Mouse (Mus musculus) ES-Bruce4 (cell line): ENCODE results near the gene B430305J03Rik. TPM values are rescaled to one million over a fixed set of nuclear protein-coding genes. Genes with fewer than 3 reads are reported as not detected.
A peak's percentile ranks its signal among the peaks of the same experiment; 100 is the strongest.

Experiments used
- H3K27ac ChIP-seq: 2 replicates; pipeline ENCODE4 v1.5.1; 2012; ENCODE audit warnings: low read length, inconsistent platforms; ENCODE audit not compliant: insufficient read depth
- H3K27me3 ChIP-seq: 2 replicates; pipeline ENCODE4 v1.6.1; 2012; ENCODE audit warnings: mild to moderate bottlenecking, low read length, inconsistent platforms; ENCODE audit not compliant: control insufficient read depth, poor library complexity, insufficient read depth, severe bottlenecking
- H3K36me3 ChIP-seq: 2 replicates; pipeline ENCODE4 v1.6.1; 2012; ENCODE audit warnings: inconsistent platforms, mild to moderate bottlenecking, low read length, moderate library complexity; ENCODE audit not compliant: control insufficient read depth, poor library complexity, insufficient read depth, severe bottlenecking
- H3K4me1 ChIP-seq: one replicate; pipeline ENCODE4 v1.8.1; 2011; ENCODE audit warnings: low read length; ENCODE audit not compliant: control insufficient read depth, insufficient read depth
- H3K4me3 ChIP-seq: 2 replicates; pipeline ENCODE4 v1.5.1; 2011; ENCODE audit warnings: low read depth, mild to moderate bottlenecking, low read length
- H3K9ac ChIP-seq: 2 replicates; pipeline ENCODE4 v1.6.1; 2012; ENCODE audit warnings: low read depth, mild to moderate bottlenecking, inconsistent platforms; ENCODE audit not compliant: poor library complexity, severe bottlenecking
- H3K9me3 ChIP-seq: replicated peaks from 2 replicates; pipeline ENCODE4 v1.6.1; 2012; ENCODE audit warnings: mild to moderate bottlenecking, low read length, inconsistent platforms; ENCODE audit not compliant: control insufficient read depth, poor library complexity, insufficient read depth, severe bottlenecking
- CTCF ChIP-seq: IDR thresholded peaks from one replicate; pipeline ENCODE4 v1.8.1; 2011; ENCODE audit warnings: low read depth, low read length
- EP300 ChIP-seq: IDR thresholded peaks from 2 replicates; pipeline ENCODE4 v1.6.1; 2011; ENCODE audit warnings: low read depth, low read length; ENCODE audit not compliant: insufficient read depth
- POLR2A ChIP-seq: IDR thresholded peaks from one replicate; pipeline ENCODE4 v1.8.1; 2011; ENCODE audit warnings: low read length; ENCODE audit not compliant: insufficient read depth
- polyA plus RNA-seq: library from polyadenylated mRNA; stranded (reverse); fragments of >200 nt; gene quantifications from 2 replicates; pipeline ENCODE4 v1.2.4, GENCODE M21; 2011; ENCODE audit warnings: low read depth; ENCODE audit not compliant: missing spikeins, insufficient read depth, insufficient read length

Gene B430305J03Rik
- polyA plus RNA-seq = 0.47 and 0.70 TPM in 2 replicates

DNA sequence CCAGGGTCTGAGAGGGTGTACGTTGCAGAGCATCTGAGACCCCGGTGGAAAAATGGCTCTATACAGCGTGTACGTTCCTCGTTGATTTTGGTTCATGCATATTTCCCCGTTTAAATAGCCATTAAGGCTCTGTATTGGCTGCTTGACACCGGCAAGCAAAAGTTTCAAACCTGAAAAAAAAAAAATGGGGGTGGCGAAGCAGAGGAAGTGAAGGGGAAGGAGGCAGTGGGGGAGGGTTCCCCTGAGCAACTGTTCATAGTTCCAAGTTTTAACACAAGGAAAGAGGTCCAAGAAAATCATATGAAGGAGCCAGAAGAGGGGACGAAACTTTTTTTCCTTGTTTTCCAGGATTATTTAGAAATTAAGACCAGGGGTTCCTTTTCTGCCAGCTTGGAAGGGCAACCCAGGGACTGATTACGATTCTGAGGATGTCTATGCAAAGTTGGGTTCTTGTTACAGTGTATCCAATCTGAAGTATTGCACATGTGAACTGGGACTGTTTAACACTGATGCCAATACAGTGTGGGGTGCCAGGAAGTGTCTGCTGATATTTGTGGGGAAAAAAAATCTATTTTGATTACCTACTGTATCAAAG lies at the start of gene B430305J03Rik:
B430305J03Rik (minus strand) TSS at position 173 of the 595 bp plus-strand sequence.
- H3K27me3 ChIP-seq = no peaks in the 10 kb centered on the region
- peak within 1 kb of the TSS; percentile 92 for H3K4me3 ChIP-seq
- H3K27ac ChIP-seq = no peak within 1 kb of the TSS
- no peaks in the 10 kb centered on the region for H3K36me3 ChIP-seq
- H3K9ac ChIP-seq = peak within 1 kb of the TSS; percentile 91
- H3K4me1 ChIP-seq = peaks cover 1% of the 10 kb centered on the region
- TF ChIP-seq POLR2A = no peak
- TF ChIP-seq EP300 = no peak
- no peak for TF ChIP-seq CTCF
- H3K9me3 ChIP-seq = no peaks in the 10 kb centered on the region

DNA sequence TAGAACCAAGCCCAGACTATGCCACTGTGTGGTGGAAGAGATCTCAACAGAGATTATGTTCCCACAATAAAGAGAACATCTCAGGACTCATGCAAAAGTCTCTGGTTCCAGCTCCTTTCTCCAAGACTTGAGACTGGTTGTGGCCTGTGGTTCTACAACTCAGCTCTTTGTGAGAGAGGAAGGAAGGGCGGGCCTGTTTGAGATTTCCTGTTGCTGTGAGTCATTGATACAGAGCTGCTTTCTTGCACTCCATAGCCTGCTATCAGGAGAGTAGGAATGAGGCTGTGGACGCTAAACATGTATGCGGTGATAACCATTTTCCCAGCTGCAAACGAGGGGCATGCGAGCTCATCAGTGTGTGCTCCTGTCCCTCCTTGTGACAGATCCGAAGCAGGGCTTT lies 43.9 kb upstream of the B430305J03Rik start:
- Histone ChIP-seq H3K4me3 (no peak overlapping the region), H3K36me3 (no peaks in the 10 kb centered on the region), H3K9ac (no peak overlapping the region), H3K27me3 (no peaks in the 10 kb centered on the region), H3K4me1 (no peaks in the 10 kb centered on the region), H3K27ac (no peak overlapping the region), H3K9me3 (no peaks in the 10 kb centered on the region)
- no peak for TF ChIP-seq POLR2A
- TF ChIP-seq EP300 = no peak
- TF ChIP-seq CTCF = no peak

GRCm38 (mm10) chr3:61406921-61407320 lies 41.2 kb upstream of the B430305J03Rik start:
- Histone ChIP-seq H3K36me3 (no peaks in the 10 kb centered on the region), H3K4me3 (no peak overlapping the region), H3K4me1 (no peaks in the 10 kb centered on the region), H3K27me3 (no peaks in the 10 kb centered on the region), H3K27ac (no peak overlapping the region), H3K9ac (no peak overlapping the region), H3K9me3 (no peaks in the 10 kb centered on the region)
- TF ChIP-seq CTCF (no peak), EP300 (no peak), POLR2A (no peak)

- no peak overlapping the region for H3K27ac ChIP-seq
- H3K27me3 ChIP-seq = no peaks in the 10 kb centered on the region
- H3K9me3 ChIP-seq = no peaks in the 10 kb centered on the region
- no peaks in the 10 kb centered on the region for H3K4me1 ChIP-seq
- H3K9ac ChIP-seq = no peak overlapping the region
- no peak overlapping the region for H3K4me3 ChIP-seq
- H3K36me3 ChIP-seq = no peaks in the 10 kb centered on the region
- TF ChIP-seq CTCF = no peak
- TF ChIP-seq EP300 = no peak
- TF ChIP-seq POLR2A = no peak
These were observed 35.2 kb upstream of the B430305J03Rik start for GRCm38 (mm10) chr3:61400823-61401387.

DNA sequence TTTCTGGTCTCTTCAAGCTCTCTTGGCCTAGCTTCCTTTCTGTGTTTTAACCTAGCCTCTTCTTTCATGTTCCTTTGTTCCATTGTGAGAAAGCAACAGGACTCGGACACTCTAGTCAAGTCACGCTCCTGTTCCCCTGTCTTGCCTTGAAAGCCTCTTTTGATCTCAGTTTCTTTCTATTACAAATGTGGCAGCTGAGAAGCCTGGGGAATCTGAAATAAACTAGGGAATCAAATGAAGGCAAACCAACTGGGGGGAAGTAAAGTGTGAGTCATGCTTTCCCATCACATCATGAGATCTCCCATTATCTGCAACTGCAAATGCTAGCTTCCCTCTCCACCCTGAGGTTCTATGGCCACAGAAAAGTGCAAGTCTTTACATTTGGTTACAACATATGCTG lies 31.0 kb upstream of the B430305J03Rik start:
- Histone ChIP-seq H3K4me3 (no peak overlapping the region), H3K4me1 (no peaks in the 10 kb centered on the region), H3K9me3 (no peaks in the 10 kb centered on the region), H3K9ac (no peak overlapping the region), H3K27ac (no peak overlapping the region), H3K36me3 (no peaks in the 10 kb centered on the region), H3K27me3 (no peaks in the 10 kb centered on the region)
- TF ChIP-seq EP300 = no peak
- no peak for TF ChIP-seq CTCF
- TF ChIP-seq POLR2A = no peak

DNA sequence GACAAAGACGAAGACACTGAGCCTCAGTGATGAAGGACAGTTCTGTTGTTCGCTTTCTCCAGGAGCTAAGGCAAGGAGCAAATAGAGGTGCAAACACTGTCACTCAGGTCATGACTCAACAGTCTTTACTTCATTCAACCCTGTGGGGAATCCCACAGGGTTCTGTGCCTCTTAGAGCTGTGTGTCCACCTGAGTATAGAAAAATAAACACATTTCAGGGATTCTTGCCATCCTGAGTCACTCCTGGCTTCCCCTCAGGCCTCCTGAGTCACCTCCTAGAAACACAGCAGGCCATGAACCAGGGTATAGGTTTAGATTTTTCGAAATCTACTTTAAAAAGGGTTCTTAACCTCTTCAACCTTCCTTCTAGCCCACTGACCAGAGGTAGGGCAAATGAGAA lies 29.6 kb upstream of the B430305J03Rik start:
- no peaks in the 10 kb centered on the region for H3K9me3 ChIP-seq
- no peaks in the 10 kb centered on the region for H3K27me3 ChIP-seq
- no peak for TF ChIP-seq POLR2A
- no peak for TF ChIP-seq EP300
- no peak for TF ChIP-seq CTCF
- H3K27ac ChIP-seq = no peak overlapping the region
- H3K4me3 ChIP-seq = no peak overlapping the region
- no peaks in the 10 kb centered on the region for H3K4me1 ChIP-seq
- no peak overlapping the region for H3K9ac ChIP-seq
- H3K36me3 ChIP-seq = no peaks in the 10 kb centered on the region
